Mouse (Mus musculus) liver, embryonic 14.5 days (tissue): ENCODE measurements at regions not wholly inside any gene's neighbourhood (a gene's known extent, or its start where the extent isn't known, plus 50 kb on each side); places are given as distances from the start of the nearest gene placed in this dataset.

Experiments used
- CTCF ChIP-seq: IDR thresholded peaks from 2 replicates; pipeline ENCODE4 v1.5.1; 2016; ENCODE audit warnings: antibody characterized with exemption, low read depth, control low read depth
- EP300 ChIP-seq: IDR thresholded peaks from 2 replicates; pipeline ENCODE4 v1.6.1; 2016; ENCODE audit warnings: antibody characterized with exemption, low read depth

GRCm38 (mm10) chr12:104584408-104584807 lies 111.3 kb upstream of the Gsc start:
- no peak for TF ChIP-seq EP300
- no peak for TF ChIP-seq CTCF
